Mouse (Mus musculus): ENCODE data around the gene Rhbdd3. TPM values are rescaled to one million over a fixed set of nuclear protein-coding genes. Genes with fewer than 3 reads are reported as not detected.

Gene Rhbdd3
- polyA plus RNA-seq, 2 experiments: 11.0 to 11.1 TPM

DNA sequence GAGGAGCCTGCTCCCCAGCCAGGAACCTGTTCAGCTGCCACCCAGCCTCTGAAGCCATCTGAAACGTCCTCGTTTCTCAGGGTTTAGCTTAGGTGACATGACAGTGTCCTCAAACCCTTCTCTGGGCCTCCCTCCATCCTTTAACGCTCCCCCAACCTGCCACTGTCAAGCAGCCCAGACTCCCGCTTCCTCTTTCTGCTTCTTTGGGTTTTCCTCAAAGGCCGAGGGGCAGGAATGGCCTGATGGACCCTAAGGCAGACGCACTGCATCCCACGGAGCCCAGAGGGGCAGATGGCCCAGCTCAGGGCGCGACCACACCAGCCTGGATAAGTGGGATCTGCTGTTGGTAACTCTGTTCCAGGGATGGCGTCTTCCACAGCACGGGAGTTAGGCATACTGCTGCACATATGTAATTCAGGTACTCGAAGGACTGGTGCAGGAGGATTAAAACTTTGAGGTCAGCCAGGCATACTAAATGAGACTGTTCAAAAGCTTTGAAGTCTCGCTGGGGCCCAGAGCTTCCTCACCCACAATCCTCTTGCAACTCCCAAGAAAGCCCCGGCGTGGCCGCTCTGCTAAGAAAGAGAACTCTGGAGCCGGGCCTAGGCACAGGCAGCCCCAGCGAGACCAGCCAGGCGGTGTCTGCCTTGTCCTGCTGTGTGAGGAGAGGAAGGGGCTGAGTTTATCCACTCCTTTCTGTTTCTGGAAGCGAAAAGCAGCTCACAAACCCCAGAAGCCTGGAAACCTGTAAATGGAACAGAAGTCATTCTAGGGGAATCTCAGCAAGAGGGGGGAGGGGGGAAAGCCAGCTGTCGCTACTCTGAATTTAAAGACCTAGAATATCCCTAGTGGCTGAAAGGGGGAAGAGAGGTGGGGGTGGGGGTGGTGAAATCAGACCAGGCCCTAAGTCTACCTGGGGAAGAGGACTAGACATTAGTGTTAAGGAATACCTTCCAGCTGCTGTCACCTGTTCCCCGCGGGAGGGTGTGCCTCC lies 42.5 kb upstream of the Rhbdd3 start:
- Histone ChIP-seq H3K36me3 (replicated peaks; ENCODE audit: control insufficient read depth, insufficient read depth, low read depth) (no peaks in the 10 kb centered on the region), H3K4me2 (ENCODE audit: low read depth) (no peak overlapping the region), H3K27me3 (ENCODE audit: control insufficient read depth, insufficient read depth, low read length) (peaks cover 61% of the 10 kb centered on the region), H3K27ac (no peak overlapping the region), H3K9ac (replicated peaks) (no peak overlapping the region), H3K4me1 (replicated peaks; ENCODE audit: control insufficient read depth in 2 of 2, insufficient read depth in 2 of 2, low read length in 1 of 2) (no peaks in the 10 kb centered on the region), H3K4me3 (ENCODE audit: insufficient read depth in 1 of 2, low read depth in 2 of 2, low read length in 2 of 2) (no peak overlapping the region), H3K9me3 (ENCODE audit: control insufficient read depth, low read length) (no peaks in the 10 kb centered on the region)
- 45% methylated on average over 23 of the region's 23 CpGs for WGBS (ENCODE audit: insufficient replicate concordance)
- ATAC-seq (ENCODE audit: insufficient read depth) (no peak), DNase-seq (ENCODE audit: low read depth in 3 of 3, low spot score in 3 of 3) (no peak)
- TF ChIP-seq CTCF (IDR thresholded peaks at IDR 0.05; ENCODE audit: low read depth): no peak
- TF ChIP-seq EP300 (IDR thresholded peaks at IDR 0.05; ENCODE audit: low read depth): no peak

DNA sequence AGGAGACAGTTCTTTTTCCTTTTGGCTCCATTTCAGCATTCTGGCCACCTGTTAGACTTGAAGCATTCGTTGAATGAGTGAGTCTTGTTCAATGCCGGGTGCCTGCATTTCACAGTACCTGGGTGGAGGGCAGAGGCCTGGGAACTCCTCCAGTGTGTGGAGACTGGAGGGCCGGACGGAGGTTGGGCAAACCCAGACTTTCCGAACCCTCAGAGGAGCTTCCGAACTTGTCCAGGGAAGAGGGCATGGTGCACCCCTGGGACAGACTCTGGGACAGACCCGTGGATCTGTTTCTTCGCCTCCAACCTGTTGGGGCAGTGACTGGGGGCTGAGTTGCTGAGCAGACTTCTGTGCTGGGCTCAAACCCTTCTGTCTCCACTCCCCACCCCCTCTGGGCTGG lies 41.7 kb upstream of the Rhbdd3 start:
- WGBS (ENCODE audit: insufficient replicate concordance): 57% methylated on average over 8 of the region's 8 CpGs
- H3K27me3 ChIP-seq (ENCODE audit: control insufficient read depth, insufficient read depth, low read length): peaks cover 69% of the 10 kb centered on the region
- no peaks in the 10 kb centered on the region for H3K9me3 ChIP-seq (ENCODE audit: control insufficient read depth, low read length)
- no peaks in the 10 kb centered on the region for H3K36me3 ChIP-seq (replicated peaks; ENCODE audit: control insufficient read depth, insufficient read depth, low read depth)
- TF ChIP-seq CTCF (IDR thresholded peaks at IDR 0.05; ENCODE audit: low read depth) (no peak), EP300 (IDR thresholded peaks at IDR 0.05; ENCODE audit: low read depth) (no peak)
- H3K4me3 ChIP-seq (ENCODE audit: insufficient read depth in 1 of 2, low read depth in 2 of 2, low read length in 2 of 2): no peak overlapping the region
- ATAC-seq (ENCODE audit: insufficient read depth) (no peak), DNase-seq (ENCODE audit: low read depth in 3 of 3, low spot score in 3 of 3) (no peak)
- no peak overlapping the region for H3K4me2 ChIP-seq (ENCODE audit: low read depth)
- no peak overlapping the region for H3K27ac ChIP-seq
- H3K9ac ChIP-seq (replicated peaks): no peak overlapping the region
- no peaks in the 10 kb centered on the region; a peak in 1 of 4 replicates for H3K4me1 ChIP-seq (replicated peaks; ENCODE audit: control insufficient read depth in 2 of 2, insufficient read depth in 2 of 2, low read length in 1 of 2)

DNA sequence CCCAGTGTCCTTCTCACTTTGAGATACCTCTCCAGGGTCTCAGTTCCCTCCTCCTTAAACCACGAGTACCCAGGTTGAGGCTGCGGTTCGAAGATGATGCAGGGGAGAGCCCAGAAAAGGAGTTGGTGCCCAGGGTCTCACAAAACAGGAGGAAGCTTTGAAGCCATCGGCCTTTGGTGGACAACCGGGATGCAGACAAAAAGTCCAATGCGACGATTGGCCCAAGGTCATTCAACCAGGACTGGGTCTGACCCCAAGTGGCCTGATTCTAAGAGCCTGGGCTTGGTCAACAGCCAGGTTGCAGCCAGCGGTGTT lies 41.2 kb upstream of the Rhbdd3 start:
- Histone ChIP-seq H3K4me2 (ENCODE audit: low read depth) (peak overlapping the region; percentile 59), H3K9me3 (ENCODE audit: control insufficient read depth, low read length) (no peaks in the 10 kb centered on the region), H3K9ac (replicated peaks) (no peak overlapping the region), H3K27ac (no peak overlapping the region), H3K4me1 (replicated peaks; ENCODE audit: control insufficient read depth in 2 of 2, insufficient read depth in 2 of 2, low read length in 1 of 2) (no peaks in the 10 kb centered on the region; a peak in 1 of 4 replicates), H3K4me3 (ENCODE audit: insufficient read depth in 1 of 2, low read depth in 2 of 2, low read length in 2 of 2) (peak overlapping the region in 1 of 2 experiments; percentile 46; a peak in 2 of 4 replicates), H3K27me3 (ENCODE audit: control insufficient read depth, insufficient read depth, low read length) (peaks cover 73% of the 10 kb centered on the region), H3K36me3 (replicated peaks; ENCODE audit: control insufficient read depth, insufficient read depth, low read depth) (no peaks in the 10 kb centered on the region)
- DNase-seq (ENCODE audit: low read depth in 3 of 3, low spot score in 3 of 3) (no peak), ATAC-seq (ENCODE audit: insufficient read depth) (no peak)
- 13% methylated on average over 8 of the region's 8 CpGs for WGBS (ENCODE audit: insufficient replicate concordance)
- TF ChIP-seq EP300 (IDR thresholded peaks at IDR 0.05; ENCODE audit: low read depth): no peak

DNA sequence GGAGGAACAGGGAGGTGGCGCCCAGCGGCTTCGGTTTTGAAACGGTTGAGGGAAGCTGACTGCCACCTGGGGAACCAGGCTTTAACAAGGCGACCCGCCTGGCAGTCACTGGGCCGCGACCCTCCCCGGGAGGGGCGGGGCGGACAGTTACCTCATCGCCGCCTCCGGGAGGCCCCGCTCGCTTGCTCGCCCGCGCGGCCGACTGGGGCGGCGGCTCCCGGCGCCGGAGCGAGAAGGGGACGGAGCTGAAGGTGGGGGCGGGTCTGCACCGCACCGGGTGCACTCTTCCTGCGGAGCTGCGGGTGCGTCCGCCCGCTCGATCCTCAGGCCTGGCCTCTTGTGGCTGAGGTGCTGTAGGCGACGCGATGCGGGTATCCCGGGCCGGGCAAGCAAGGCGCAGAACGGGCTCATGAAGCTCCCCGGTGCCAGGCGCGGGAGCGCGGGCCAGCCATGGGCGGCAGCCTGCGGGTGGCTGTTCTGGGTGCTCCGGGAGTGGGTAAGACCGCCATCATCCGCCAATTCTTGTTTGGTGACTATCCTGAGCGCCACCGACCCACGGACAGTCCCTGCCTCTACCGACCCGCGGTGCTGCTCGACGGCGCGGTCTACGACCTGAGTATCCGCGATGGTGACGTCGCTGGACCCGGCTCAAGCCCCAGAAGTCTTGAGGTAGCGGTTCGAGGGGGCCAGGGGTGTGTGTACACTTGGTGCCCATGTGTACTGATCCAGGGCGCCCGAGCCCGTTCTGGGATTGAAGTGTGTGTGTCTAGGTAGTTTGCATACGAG lies 40.7 kb upstream of the Rhbdd3 start, which contains the start of gene Rasl10a:
Gene Rasl10a, plus strand, starts transcription at position 273 of the 786 bp plus-strand sequence.
- H3K4me3 ChIP-seq (ENCODE audit: insufficient read depth in 1 of 2, low read depth in 2 of 2, low read length in 2 of 2): peak within 1 kb of the TSS; percentile 8 to 46; a peak in 3 of 4 replicates
- DNase-seq (ENCODE audit: low read depth in 3 of 3, low spot score in 3 of 3) (no peak), ATAC-seq (ENCODE audit: insufficient read depth) (no peak)
- no peaks in the 10 kb centered on the region for H3K36me3 ChIP-seq (replicated peaks; ENCODE audit: control insufficient read depth, insufficient read depth, low read depth)
- TF ChIP-seq CTCF (IDR thresholded peaks at IDR 0.05; ENCODE audit: low read depth) (no peak), EP300 (IDR thresholded peaks at IDR 0.05; ENCODE audit: low read depth) (no peak)
- H3K27ac ChIP-seq: no peak within 1 kb of the TSS
- no peaks in the 10 kb centered on the region; a peak in 1 of 4 replicates for H3K4me1 ChIP-seq (replicated peaks; ENCODE audit: control insufficient read depth in 2 of 2, insufficient read depth in 2 of 2, low read length in 1 of 2)
- H3K9me3 ChIP-seq (ENCODE audit: control insufficient read depth, low read length): no peaks in the 10 kb centered on the region
- no peak within 1 kb of the TSS for H3K9ac ChIP-seq (replicated peaks)
- peak within 1 kb of the TSS; percentile 59 for H3K4me2 ChIP-seq (ENCODE audit: low read depth)
- 2% methylated on average over 75 of the region's 77 CpGs for WGBS (ENCODE audit: insufficient replicate concordance)
- H3K27me3 ChIP-seq (ENCODE audit: control insufficient read depth, insufficient read depth, low read length): peaks cover 79% of the 10 kb centered on the region

DNA sequence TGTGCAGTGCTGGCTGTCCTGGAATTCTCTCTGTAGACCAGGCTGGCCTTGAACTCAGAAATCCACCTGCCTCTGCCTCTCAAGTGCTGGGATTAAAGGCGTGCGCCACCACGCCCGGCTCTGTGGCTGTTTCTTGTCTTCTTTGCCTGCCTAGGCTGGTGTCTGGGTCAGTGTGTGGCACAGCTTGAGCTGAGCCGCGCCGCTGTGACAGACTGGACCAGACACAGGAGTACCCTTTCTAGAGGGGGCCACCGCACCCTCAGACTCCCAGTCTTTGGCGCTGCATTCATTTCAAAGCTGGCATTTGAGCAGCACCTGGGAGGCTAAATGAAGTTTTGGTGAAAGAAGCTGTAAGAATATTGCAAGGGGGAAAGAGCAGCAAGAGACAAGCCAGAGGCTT lies 39.9 kb upstream of the Rhbdd3 start:
- no peaks in the 10 kb centered on the region for H3K9me3 ChIP-seq (ENCODE audit: control insufficient read depth, low read length)
- DNase-seq (ENCODE audit: low read depth in 3 of 3, low spot score in 3 of 3): no peak
- no peaks in the 10 kb centered on the region for H3K36me3 ChIP-seq (replicated peaks; ENCODE audit: control insufficient read depth, insufficient read depth, low read depth)
- no peak overlapping the region for H3K9ac ChIP-seq (replicated peaks)
- WGBS (ENCODE audit: insufficient replicate concordance): 31% methylated on average over 9 of the region's 9 CpGs
- H3K4me2 ChIP-seq (ENCODE audit: low read depth): no peak overlapping the region
- ATAC-seq (ENCODE audit: insufficient read depth): no peak
- no peaks in the 10 kb centered on the region; a peak in 1 of 4 replicates for H3K4me1 ChIP-seq (replicated peaks; ENCODE audit: control insufficient read depth in 2 of 2, insufficient read depth in 2 of 2, low read length in 1 of 2)
- no peak for TF ChIP-seq CTCF (IDR thresholded peaks at IDR 0.05; ENCODE audit: low read depth)
- TF ChIP-seq EP300 (IDR thresholded peaks at IDR 0.05; ENCODE audit: low read depth): no peak
- no peak overlapping the region for H3K4me3 ChIP-seq (ENCODE audit: insufficient read depth in 1 of 2, low read depth in 2 of 2, low read length in 2 of 2)
- H3K27me3 ChIP-seq (ENCODE audit: control insufficient read depth, insufficient read depth, low read length): peaks cover 86% of the 10 kb centered on the region
- H3K27ac ChIP-seq: no peak overlapping the region
